ENCODE assay signal across 8 mouse cellular contexts in genomic region chr9:71447573-71447972, GRCm38 (mm10). TPM values are rescaled to one million over a fixed set of nuclear protein-coding genes. Genes with fewer than 3 reads are reported as not detected.
DNase-seq lines count a peak whose midpoint lies in the region; ATAC-seq and TF ChIP-seq lines count a peak whose summit lies in the region.
"Had no signal": no experiment of that assay in that cellular context is flagged by ENCODE, and none has a peak within 500 bp of the region (broad histone marks: within the 10 kb centered on the region; RNA-seq: fewer than 3 reads in every experiment).

No protein-coding gene starts in this region.

- H3K36me3 ChIP-seq in C2C12 (ENCODE audit: control insufficient read depth, insufficient read depth) (no peaks in the 10 kb centered on the region), ES-E14 (ENCODE audit: control insufficient read depth, insufficient read depth, low read length, poor library complexity, severe bottlenecking) (no peaks in the 10 kb centered on the region)
- H3K36me3 ChIP-seq in midbrain, postnatal 0 days (ENCODE audit: insufficient read depth, low read length) = no peaks in the 10 kb centered on the region
- H3K36me3 ChIP-seq: heart, embryonic 15.5 days had no signal

- H3K4me2 ChIP-seq in midbrain, postnatal 0 days (ENCODE audit: low read depth, low read length, poor library complexity, severe bottlenecking) = no peak overlapping the region
- H3K4me2 ChIP-seq: heart, embryonic 15.5 days had no signal

- no peaks in the 10 kb centered on the region for H3K79me3 ChIP-seq in C2C12 (ENCODE audit: low read depth)

- DNase-seq in ES-E14 (ENCODE audit: low read depth, low spot score) = peak; percentile 59
- DNase-seq in embryo, embryonic 10.5 days (ENCODE audit: low spot score) = peak; percentile 91
- peak; percentile 33 for DNase-seq in heart, postnatal 25 days (ENCODE audit: low spot score)
- peak; percentile 54 to 73 for DNase-seq in layer of hippocampus, postnatal 14 days (ENCODE audit: low spot score in 2 of 2)
- DNase-seq in midbrain, postnatal 0 days (ENCODE audit: low spot score) = peak; percentile 70
- no peak for DNase-seq in spleen, adult 12 weeks (ENCODE audit: low spot score)

- peaks cover 0 to 3% of the 10 kb centered on the region in 2 experiments; a peak in 1 of 4 replicates for H3K4me1 ChIP-seq in ES-E14 (ENCODE audit: control insufficient read depth in 2 of 2, insufficient read depth in 2 of 2, low read length in 2 of 2, poor library complexity in 1 of 2)
- H3K4me1 ChIP-seq in midbrain, postnatal 0 days (ENCODE audit: insufficient read depth, low read length) = no peaks in the 10 kb centered on the region
- H3K4me1 ChIP-seq: heart, embryonic 15.5 days had no signal

- in situ Hi-C loops in ES-E14 (cut with MboI; ENCODE audit: low sequenced_read_pairs in 2 of 2, unreplicated experiment in 2 of 2) = no loop called here

- no peak overlapping the region for H3ac ChIP-seq in C2C12 (ENCODE audit: control insufficient read depth, insufficient read length, low read depth)

- H3K27ac ChIP-seq in ES-E14 (ENCODE audit: insufficient read depth, low read depth, low read length, poor library complexity, severe bottlenecking) = no peak overlapping the region
- H3K27ac ChIP-seq in midbrain, postnatal 0 days (ENCODE audit: low read depth, low read length) = no peak overlapping the region
- H3K27ac ChIP-seq: heart, embryonic 15.5 days had no signal

- intact Hi-C loops in heart, postnatal 25 days (cut with DNase I) = loop anchor here (1.0 to 10.0 kb wide), 2 partner anchors 88 to 233 kb away; partner anchors contain the start of gene Aldh1a2

- H3K27me3 ChIP-seq in C2C12 (ENCODE audit: control insufficient read depth, insufficient read depth, insufficient read length) = peaks cover 6% of the 10 kb centered on the region
- H3K27me3 ChIP-seq in midbrain, postnatal 0 days (ENCODE audit: insufficient read depth, low read length) = no peaks in the 10 kb centered on the region

- no peak overlapping the region for H3K9ac ChIP-seq in ES-E14 (ENCODE audit: insufficient read depth, low read depth, low read length, poor library complexity, severe bottlenecking)
- no peak overlapping the region for H3K9ac ChIP-seq in midbrain, postnatal 0 days (replicated peaks; ENCODE audit: low read length, poor library complexity, severe bottlenecking)
- H3K9ac ChIP-seq: heart, embryonic 15.5 days had no signal

- H3K4me3 ChIP-seq in C2C12 (ENCODE audit: insufficient read depth, poor library complexity, severe bottlenecking) (no peak overlapping the region), ES-E14 (ENCODE audit: insufficient read depth in 1 of 2, low read depth in 1 of 2, low read length in 2 of 2, poor library complexity in 1 of 2, severe bottlenecking in 1 of 2) (no peak overlapping the region)
- no peak overlapping the region for H3K4me3 ChIP-seq in midbrain, postnatal 0 days (ENCODE audit: low read depth, low read length)
- H3K4me3 ChIP-seq: heart, embryonic 15.5 days had no signal

- no peaks in the 10 kb centered on the region for H3K9me3 ChIP-seq in ES-E14 (ENCODE audit: control insufficient read depth, insufficient read depth, low read depth, low read length)
- no peaks in the 10 kb centered on the region for H3K9me3 ChIP-seq in midbrain, postnatal 0 days (ENCODE audit: low read length)
- H3K9me3 ChIP-seq: heart, embryonic 15.5 days had no signal

- 37% methylated on average over 4 of the region's 4 CpGs for WGBS in midbrain, postnatal 0 days

- TF ChIP-seq CTCF in C2C12 (IDR thresholded peaks at IDR 0.05; ENCODE audit: control insufficient read depth, insufficient read depth, insufficient read length) = peak; percentile 31
- peak; percentile 70 for TF ChIP-seq CTCF in midbrain, postnatal 0 days (IDR thresholded peaks at IDR 0.05)

- no peak for ATAC-seq in midbrain, postnatal 0 days (ENCODE audit: low FRiP score)

- no peaks in the 10 kb centered on the region for H3K79me2 ChIP-seq in C2C12 (ENCODE audit: control insufficient read depth, insufficient read depth)

TF ChIP-seq in C2C12, 6 proteins besides CTCF, POLR2A, EP300 and RAD21:
- no peak for TF ChIP-seq USF1 (IDR thresholded peaks at IDR 0.05; ENCODE audit: low read depth)
- no peak for TF ChIP-seq MYOD1 (IDR thresholded peaks at IDR 0.05; ENCODE audit: control insufficient read depth, insufficient read length, low read depth)
- no peak for TF ChIP-seq MAX (IDR thresholded peaks at IDR 0.05)
- no peak for TF ChIP-seq FOSL1 (IDR thresholded peaks at IDR 0.05; ENCODE audit: insufficient read depth, low read length, poor library complexity, severe bottlenecking)
- no peak for TF ChIP-seq MYOG (IDR thresholded peaks at IDR 0.05; ENCODE audit: control insufficient read depth, extremely low read depth, insufficient read length)
- TF ChIP-seq CEBPB (IDR thresholded peaks at IDR 0.05; ENCODE audit: low read depth) = no peak

TF ChIP-seq in ES-E14, 5 proteins besides CTCF, POLR2A, EP300 and RAD21:
- TF ChIP-seq ZNF384 (IDR thresholded peaks at IDR 0.05; ENCODE audit: low read depth, low read length) (no peak), ZC3H11A (IDR thresholded peaks at IDR 0.05; ENCODE audit: borderline replicate concordance, low read depth, low read length) (peak; percentile 38; the same call in 1 of the 2 replicates)

RNA-seq across cellular contexts. Expression of gene Polr2m, which starts 38.2 kb away (rescaled TPM):
- polyA plus RNA-seq in C2C12 (2012; fragmentation: generic; extraction: Trizol) = 148 TPM
- total RNA-seq in ES-E14 (2012; rRNA removed) = 119 and 163 TPM in 2 replicates
- 100 to 1,000 TPM; 305 to 317 TPM for total RNA-seq in heart, postnatal 25 days (2021)
- total RNA-seq in layer of hippocampus, postnatal 14 days (2021) = 100 to 1,000 TPM; 152 to 155 TPM
- total RNA-seq in midbrain, postnatal 0 days (2014; rRNA removed) = 206 and 214 TPM in 2 replicates
- 317 and 320 TPM in 2 replicates for polyA plus RNA-seq in midbrain, postnatal 0 days (2015; fragmentation: Nextera tagmentation; extraction: Ambion mirVana)
